Mouse (Mus musculus): ENCODE data around the gene Rrp1b. TPM values are rescaled to one million over a fixed set of nuclear protein-coding genes. Genes with fewer than 3 reads are reported as not detected.
"Not testable (repeated sequence)": the region's sequence is repeated elsewhere in the genome, so short reads cannot be mapped to it uniquely, and the experiment has no call there.

The Rrp1b gene
- polyA plus RNA-seq, 1 experiment, result 21.0 TPM

- no peak overlapping the region for H3K4me3 ChIP-seq (ENCODE audit: insufficient read depth, poor library complexity, severe bottlenecking)
- no peaks in the 10 kb centered on the region for H3K36me3 ChIP-seq (ENCODE audit: control insufficient read depth, insufficient read depth)
- no peaks in the 10 kb centered on the region for H3K27me3 ChIP-seq (ENCODE audit: control insufficient read depth, insufficient read depth, insufficient read length)
- TF ChIP-seq FOSL1 (IDR thresholded peaks at IDR 0.05; ENCODE audit: insufficient read depth, low read length, poor library complexity, severe bottlenecking) (no peak), MYOD1 (IDR thresholded peaks at IDR 0.05; ENCODE audit: control insufficient read depth, insufficient read length, low read depth) (no peak), CEBPB (IDR thresholded peaks at IDR 0.05; ENCODE audit: low read depth) (no peak)
- no peaks in the 10 kb centered on the region for H3K79me3 ChIP-seq (ENCODE audit: low read depth)
- H3ac ChIP-seq (ENCODE audit: control insufficient read depth, insufficient read length, low read depth), result no peak overlapping the region
- no peaks in the 10 kb centered on the region for H3K79me2 ChIP-seq (ENCODE audit: control insufficient read depth, insufficient read depth)
Observed at GRCm38 (mm10) chr17:32099574-32099942, 63.7 kb downstream of the Rrp1b start.

- TF ChIP-seq MYOD1 (IDR thresholded peaks at IDR 0.05; ENCODE audit: control insufficient read depth, insufficient read length, low read depth), result no peak
- no peak for TF ChIP-seq FOSL1 (IDR thresholded peaks at IDR 0.05; ENCODE audit: insufficient read depth, low read length, poor library complexity, severe bottlenecking)
- TF ChIP-seq CEBPB (IDR thresholded peaks at IDR 0.05; ENCODE audit: low read depth), result no peak
- TF ChIP-seq USF1 (IDR thresholded peaks at IDR 0.05; ENCODE audit: low read depth), result no peak
- TF ChIP-seq CTCF (IDR thresholded peaks at IDR 0.05; ENCODE audit: control insufficient read depth, insufficient read depth, insufficient read length), result no peak
- H3K4me3 ChIP-seq (ENCODE audit: insufficient read depth, poor library complexity, severe bottlenecking), result no peak overlapping the region
Observed at GRCm38 (mm10) chr17:32099943-32100586, 64.2 kb downstream of the Rrp1b start.

DNA sequence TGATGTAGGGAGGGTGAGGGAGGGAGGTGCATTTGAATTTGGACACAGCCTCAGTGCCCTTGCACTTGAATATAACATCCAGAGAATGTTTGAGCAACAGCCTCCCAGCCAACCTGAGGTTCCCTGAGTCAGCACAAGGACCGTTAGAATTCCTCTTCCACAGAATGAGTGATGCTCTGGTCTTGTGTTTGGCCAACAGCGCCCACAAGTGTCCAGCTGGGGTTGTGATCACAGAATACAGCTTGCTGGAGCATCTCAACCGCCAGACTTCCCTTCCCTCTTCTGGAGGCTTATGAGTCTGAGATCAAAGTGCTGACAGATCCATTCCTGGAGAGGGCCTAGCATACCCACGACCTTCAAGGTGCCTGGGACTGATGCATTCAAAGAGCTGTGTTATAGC lies 67.2 kb downstream of the Rrp1b start:
- Histone ChIP-seq H3ac (ENCODE audit: control insufficient read depth, insufficient read length, low read depth) (no peak overlapping the region), H3K79me2 (ENCODE audit: control insufficient read depth, insufficient read depth) (no peaks in the 10 kb centered on the region), H3K79me3 (ENCODE audit: low read depth) (no peaks in the 10 kb centered on the region), H3K36me3 (ENCODE audit: control insufficient read depth, insufficient read depth) (no peaks in the 10 kb centered on the region), H3K27me3 (ENCODE audit: control insufficient read depth, insufficient read depth, insufficient read length) (no peaks in the 10 kb centered on the region), H3K4me3 (ENCODE audit: insufficient read depth, poor library complexity, severe bottlenecking) (no peak overlapping the region)
- TF ChIP-seq USF1 (IDR thresholded peaks at IDR 0.05; ENCODE audit: low read depth) (no peak), MYOD1 (IDR thresholded peaks at IDR 0.05; ENCODE audit: control insufficient read depth, insufficient read length, low read depth) (no peak), FOSL1 (IDR thresholded peaks at IDR 0.05; ENCODE audit: insufficient read depth, low read length, poor library complexity, severe bottlenecking) (no peak), CEBPB (IDR thresholded peaks at IDR 0.05; ENCODE audit: low read depth) (no peak), CTCF (IDR thresholded peaks at IDR 0.05; ENCODE audit: control insufficient read depth, insufficient read depth, insufficient read length) (no peak), MAX (IDR thresholded peaks at IDR 0.05) (no peak), MYOG (IDR thresholded peaks at IDR 0.05; ENCODE audit: control insufficient read depth, extremely low read depth, insufficient read length) (no peak)

More at GRCm38 (mm10) chr17:32099943-32100586, 64.2 kb downstream of the Rrp1b start:
- H3ac ChIP-seq (ENCODE audit: control insufficient read depth, insufficient read length, low read depth), result no peak overlapping the region
- no peaks in the 10 kb centered on the region for H3K79me2 ChIP-seq (ENCODE audit: control insufficient read depth, insufficient read depth)
- no peaks in the 10 kb centered on the region for H3K79me3 ChIP-seq (ENCODE audit: low read depth)
- no peaks in the 10 kb centered on the region for H3K27me3 ChIP-seq (ENCODE audit: control insufficient read depth, insufficient read depth, insufficient read length)
- no peaks in the 10 kb centered on the region for H3K36me3 ChIP-seq (ENCODE audit: control insufficient read depth, insufficient read depth)

DNA sequence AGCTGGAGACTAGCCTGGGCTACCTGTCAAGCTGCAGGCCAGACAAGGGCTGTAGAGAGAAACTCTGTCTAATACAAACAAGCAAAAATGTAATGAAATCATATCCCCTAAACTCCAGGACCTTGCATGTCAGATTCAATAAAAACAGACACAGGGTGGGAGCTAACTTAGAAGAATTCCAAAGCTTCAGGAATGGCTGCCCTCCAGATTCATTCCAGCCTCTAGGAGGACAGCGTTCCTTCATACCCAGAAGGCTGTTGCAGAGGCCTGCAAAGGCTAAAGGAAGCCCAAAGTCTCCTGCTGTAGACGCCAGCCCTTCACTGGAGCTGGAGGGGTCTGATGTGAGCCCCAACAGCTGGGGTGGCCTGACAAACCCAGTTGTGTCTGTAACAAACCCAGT lies 70.5 kb downstream of the Rrp1b start:
- no peaks in the 10 kb centered on the region for H3K79me3 ChIP-seq (ENCODE audit: low read depth)
- TF ChIP-seq MYOG (IDR thresholded peaks at IDR 0.05; ENCODE audit: control insufficient read depth, extremely low read depth, insufficient read length), result no peak
- no peak for TF ChIP-seq CEBPB (IDR thresholded peaks at IDR 0.05; ENCODE audit: low read depth)
- no peak for TF ChIP-seq CTCF (IDR thresholded peaks at IDR 0.05; ENCODE audit: control insufficient read depth, insufficient read depth, insufficient read length)
- TF ChIP-seq MAX (IDR thresholded peaks at IDR 0.05), result no peak
- no peak for TF ChIP-seq FOSL1 (IDR thresholded peaks at IDR 0.05; ENCODE audit: insufficient read depth, low read length, poor library complexity, severe bottlenecking)
- TF ChIP-seq USF1 (IDR thresholded peaks at IDR 0.05; ENCODE audit: low read depth), result no peak
- TF ChIP-seq MYOD1 (IDR thresholded peaks at IDR 0.05; ENCODE audit: control insufficient read depth, insufficient read length, low read depth), result no peak
- H3K27me3 ChIP-seq (ENCODE audit: control insufficient read depth, insufficient read depth, insufficient read length), result no peaks in the 10 kb centered on the region
- H3K79me2 ChIP-seq (ENCODE audit: control insufficient read depth, insufficient read depth), result no peaks in the 10 kb centered on the region
- H3K4me3 ChIP-seq (ENCODE audit: insufficient read depth, poor library complexity, severe bottlenecking), result no peak overlapping the region
- no peak overlapping the region for H3ac ChIP-seq (ENCODE audit: control insufficient read depth, insufficient read length, low read depth)
- no peaks in the 10 kb centered on the region for H3K36me3 ChIP-seq (ENCODE audit: control insufficient read depth, insufficient read depth)

DNA sequence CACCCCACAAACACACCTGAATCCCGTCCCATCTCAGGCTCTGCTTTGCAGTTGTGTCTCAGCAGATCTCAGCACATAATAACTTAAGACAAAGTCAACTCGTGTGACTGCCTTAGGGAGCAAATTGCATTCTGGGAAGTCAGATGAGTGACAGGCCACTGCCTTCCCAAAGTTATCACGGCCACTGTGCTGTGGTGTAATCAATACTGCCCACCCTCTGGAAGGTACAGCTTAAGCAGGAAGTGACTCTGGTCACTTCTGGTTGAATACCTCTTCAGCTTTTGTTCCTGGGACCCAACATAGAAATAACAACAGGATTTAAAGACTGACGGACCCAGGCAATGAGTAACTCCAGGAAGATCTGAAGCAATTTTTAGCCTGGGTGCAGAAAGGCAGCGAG lies 72.0 kb downstream of the Rrp1b start:
- Histone ChIP-seq H3K79me3 (ENCODE audit: low read depth) (no peaks in the 10 kb centered on the region), H3K79me2 (ENCODE audit: control insufficient read depth, insufficient read depth) (no peaks in the 10 kb centered on the region), H3K27me3 (ENCODE audit: control insufficient read depth, insufficient read depth, insufficient read length) (no peaks in the 10 kb centered on the region), H3K4me3 (ENCODE audit: insufficient read depth, poor library complexity, severe bottlenecking) (no peak overlapping the region), H3K36me3 (ENCODE audit: control insufficient read depth, insufficient read depth) (no peaks in the 10 kb centered on the region), H3ac (ENCODE audit: control insufficient read depth, insufficient read length, low read depth) (no peak overlapping the region)
- TF ChIP-seq FOSL1 (IDR thresholded peaks at IDR 0.05; ENCODE audit: insufficient read depth, low read length, poor library complexity, severe bottlenecking) (no peak), MYOD1 (IDR thresholded peaks at IDR 0.05; ENCODE audit: control insufficient read depth, insufficient read length, low read depth) (no peak), USF1 (IDR thresholded peaks at IDR 0.05; ENCODE audit: low read depth) (no peak)

DNA sequence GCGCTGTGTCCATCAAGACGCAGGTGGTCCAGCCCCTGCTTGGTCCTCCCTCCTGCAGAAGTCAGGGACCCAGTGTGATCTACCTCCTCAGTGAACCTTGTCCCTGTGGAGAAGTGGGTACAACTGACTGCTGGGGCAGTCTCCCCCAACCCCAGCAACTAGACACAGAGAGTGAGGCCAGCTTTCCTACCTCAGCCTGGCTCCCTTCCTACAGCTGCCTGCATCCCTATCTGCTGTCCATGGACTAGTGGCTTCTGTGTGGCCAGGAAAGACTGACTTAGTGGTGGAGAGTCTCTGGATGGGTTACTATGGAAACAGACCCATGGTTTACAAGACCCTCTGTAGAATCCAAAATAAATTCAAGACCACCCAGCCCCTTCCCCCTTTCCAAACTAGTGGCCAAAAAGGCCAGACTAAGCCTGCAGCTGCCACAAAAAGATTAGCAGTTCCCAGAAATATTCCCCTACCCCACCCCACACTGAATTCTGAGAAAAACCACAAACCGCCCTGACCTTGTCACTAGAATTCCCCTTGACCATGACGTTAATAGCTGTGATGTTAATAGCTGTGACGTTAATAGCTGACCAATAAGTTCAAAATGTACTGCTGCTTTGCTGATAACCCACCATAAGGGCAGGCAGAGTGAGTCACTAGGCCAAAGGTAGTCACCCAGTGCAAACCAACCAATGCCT lies 72.6 kb downstream of the Rrp1b start:
- H3K79me3 ChIP-seq (ENCODE audit: low read depth); H3K4me3 ChIP-seq (ENCODE audit: insufficient read depth, poor library complexity, severe bottlenecking); H3K27me3 ChIP-seq (ENCODE audit: control insufficient read depth, insufficient read depth, insufficient read length); H3K36me3 ChIP-seq (ENCODE audit: control insufficient read depth, insufficient read depth); H3K79me2 ChIP-seq (ENCODE audit: control insufficient read depth, insufficient read depth); H3ac ChIP-seq (ENCODE audit: control insufficient read depth, insufficient read length, low read depth): not testable (repeated sequence)
